Comparison of ENCODE assay signal across 8 mouse cellular contexts in genomic region chr3:52101977-52102600, GRCm38 (mm10). TPM values are rescaled to one million over a fixed set of nuclear protein-coding genes. Genes with fewer than 3 reads are reported as not detected.
A peak's percentile ranks its signal among the peaks of the same experiment; 100 is the strongest.
DNase-seq lines count a peak whose midpoint lies in the region; ATAC-seq and TF ChIP-seq lines count a peak whose summit lies in the region.

No protein-coding gene starts in this region.

- H3K27me3 ChIP-seq in C2C12 (ENCODE audit: control insufficient read depth, insufficient read depth, insufficient read length) = no peaks in the 10 kb centered on the region
- peaks cover 23% of the 10 kb centered on the region for H3K27me3 ChIP-seq in erythroblast, embryonic 14.5 days (ENCODE audit: control insufficient read depth)
- no peaks in the 10 kb centered on the region for H3K27me3 ChIP-seq in heart, embryonic 12.5 days (replicated peaks)
- H3K27me3 ChIP-seq in kidney, embryonic 16.5 days (ENCODE audit: insufficient read depth, low read length) = no peaks in the 10 kb centered on the region

- no peaks in the 10 kb centered on the region for H3K9me3 ChIP-seq in erythroblast, embryonic 14.5 days (ENCODE audit: control insufficient read depth, low read length)
- H3K9me3 ChIP-seq in heart, embryonic 12.5 days (replicated peaks) = no peaks in the 10 kb centered on the region
- no peaks in the 10 kb centered on the region for H3K9me3 ChIP-seq in kidney, embryonic 16.5 days (ENCODE audit: low read length)

- H3K79me2 ChIP-seq in C2C12 (ENCODE audit: control insufficient read depth, insufficient read depth) = peaks cover 45% of the 10 kb centered on the region

- peak overlapping the region; percentile 73 for H3ac ChIP-seq in C2C12 (ENCODE audit: control insufficient read depth, insufficient read length, low read depth)

- H3K27ac ChIP-seq in heart, embryonic 12.5 days (ENCODE audit: poor library complexity, severe bottlenecking) = peak overlapping the region; percentile 98
- peak overlapping the region; percentile 99 for H3K27ac ChIP-seq in kidney, embryonic 16.5 days (ENCODE audit: low read length)

- TF ChIP-seq CTCF in C2C12 (IDR thresholded peaks at IDR 0.05; ENCODE audit: control insufficient read depth, insufficient read depth, insufficient read length) = no peak
- TF ChIP-seq CTCF in brain, embryonic 14.5 days (IDR thresholded peaks at IDR 0.05; ENCODE audit: borderline replicate concordance, extremely low read depth, insufficient read depth, insufficient read length) = no peak

- peak overlapping the region; percentile 97 for H3K4me2 ChIP-seq in heart, embryonic 12.5 days
- H3K4me2 ChIP-seq in kidney, embryonic 16.5 days (replicated peaks; ENCODE audit: low read depth, low read length) = peak overlapping the region; percentile 70

- H3K4me1 ChIP-seq in erythroblast, embryonic 14.5 days (ENCODE audit: control insufficient read depth) = peaks cover 37% of the 10 kb centered on the region
- peaks cover 4% of the 10 kb centered on the region; the same call in 1 of the 2 replicates for H3K4me1 ChIP-seq in heart, embryonic 12.5 days (replicated peaks)
- peaks cover 26% of the 10 kb centered on the region for H3K4me1 ChIP-seq in kidney, embryonic 16.5 days (ENCODE audit: insufficient read depth, low read length)

- ATAC-seq in heart, embryonic 12.5 days (ENCODE audit: insufficient number of reproducible peaks, low FRiP score) = peak; percentile 88
- peak; percentile 88 for ATAC-seq in kidney, embryonic 16.5 days (ENCODE audit: low FRiP score, low TSS enrichment)

- H3K4me3 ChIP-seq in C2C12 (ENCODE audit: insufficient read depth, poor library complexity, severe bottlenecking) = peak overlapping the region; percentile 64
- peak overlapping the region; percentile 71 for H3K4me3 ChIP-seq in erythroblast, embryonic 14.5 days (replicated peaks)
- H3K4me3 ChIP-seq in heart, embryonic 12.5 days = peak overlapping the region; percentile 89
- H3K4me3 ChIP-seq in kidney, embryonic 16.5 days (ENCODE audit: low read length) = peak overlapping the region; percentile 89

- H3K36me3 ChIP-seq in C2C12 (ENCODE audit: control insufficient read depth, insufficient read depth) = no peaks in the 10 kb centered on the region
- H3K36me3 ChIP-seq in erythroblast, embryonic 14.5 days (ENCODE audit: control insufficient read depth) = no peaks in the 10 kb centered on the region
- H3K36me3 ChIP-seq in heart, embryonic 12.5 days = no peaks in the 10 kb centered on the region
- no peaks in the 10 kb centered on the region for H3K36me3 ChIP-seq in kidney, embryonic 16.5 days (ENCODE audit: insufficient read depth, low read length)

- under 1% methylated on average over 41 of the region's 57 CpGs for WGBS in heart, embryonic 12.5 days
- WGBS in kidney, embryonic 16.5 days = under 1% methylated on average over 40 of the region's 57 CpGs

- H3K79me3 ChIP-seq in C2C12 (ENCODE audit: low read depth) = peaks cover 15% of the 10 kb centered on the region

- peak; percentile 58; the same call in 1 of the 2 replicates for TF ChIP-seq POLR2A in brain, embryonic 14.5 days (IDR thresholded peaks at IDR 0.05; ENCODE audit: borderline replicate concordance, extremely low read depth, insufficient read depth, insufficient read length, poor library complexity, severe bottlenecking)

- peak overlapping the region; percentile 95 for H3K9ac ChIP-seq in heart, embryonic 12.5 days
- H3K9ac ChIP-seq in kidney, embryonic 16.5 days (replicated peaks; ENCODE audit: low read length) = peak overlapping the region; percentile 95

- DNase-seq in brain, embryonic 14.5 days (ENCODE audit: low read depth) = peak; percentile 98
- peak; percentile 91 for DNase-seq in liver
- peak; percentile 75 to 82 for DNase-seq in monocyte, adult 2 months (ENCODE audit: low read depth in 1 of 2, low spot score in 2 of 2)
- peak; percentile 47 to 64 for DNase-seq in spleen, postnatal 14 days (ENCODE audit: low spot score in 2 of 2)

TF ChIP-seq in C2C12, 6 proteins besides CTCF, POLR2A, EP300 and RAD21:
- TF ChIP-seq MAX (IDR thresholded peaks at IDR 0.05) (peak; percentile 56), FOSL1 (IDR thresholded peaks at IDR 0.05; ENCODE audit: insufficient read depth, low read length, poor library complexity, severe bottlenecking) (no peak)

RNA-seq across cellular contexts. Expression of gene Maml3, which starts 2.8 kb away (rescaled TPM):
- 2.2 TPM for polyA plus RNA-seq in C2C12 (2012; fragmentation: generic; extraction: Trizol)
- 5.5 and 12.7 TPM in 2 replicates for polyA plus RNA-seq in brain, embryonic 14.5 days (2012; rRNA removed)
- polyA plus RNA-seq in erythroblast, embryonic 14.5 days (2012) = 0.03 and 0.04 TPM in 2 replicates
- 2.6 and 3.0 TPM in 2 replicates for polyA plus RNA-seq in heart, embryonic 12.5 days (2016; fragmentation: Nextera tagmentation; extraction: Ambion mirVana)
- 6.7 and 8.1 TPM in 2 replicates for polyA plus RNA-seq in kidney, embryonic 16.5 days (2015; fragmentation: Nextera tagmentation; extraction: Ambion mirVana)

Comparison
In these comparisons a context has a peak if more than half of its experiments do, and no peak if none do; other contexts are left out.
1. Peak in every context shown above with its lines: DNase-seq, ATAC-seq, H3K4me3 ChIP-seq and H3K27ac ChIP-seq.